27 mouse cellular contexts compared by ENCODE assay signal in the genomic region with DNA sequence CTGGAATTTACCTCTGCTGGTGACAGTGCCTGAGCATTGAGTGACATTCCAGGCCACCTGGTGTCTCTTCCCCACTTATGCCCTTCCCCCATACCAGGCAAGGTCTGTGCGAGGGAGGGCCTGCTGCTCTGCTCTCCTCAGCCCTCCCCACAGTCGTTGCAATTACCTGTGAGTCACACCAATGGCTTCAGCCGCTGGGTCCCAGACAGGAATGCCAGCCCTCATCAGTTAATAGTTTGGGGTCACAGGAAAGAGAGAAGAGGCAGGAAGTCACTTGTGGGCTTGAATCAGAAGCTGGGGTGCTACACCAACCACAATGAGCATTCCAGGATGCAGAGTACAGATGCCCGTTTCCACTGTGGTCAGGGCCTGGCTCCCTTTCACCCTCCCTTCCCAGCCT. TPM values are rescaled to one million over a fixed set of nuclear protein-coding genes. Genes with fewer than 3 reads are reported as not detected.
DNase-seq lines count a peak whose midpoint lies in the region; ATAC-seq and TF ChIP-seq lines count a peak whose summit lies in the region.
"Had no signal": no experiment of that assay in that cellular context is flagged by ENCODE, and none has a peak within 500 bp of the region (broad histone marks: within the 10 kb centered on the region; RNA-seq: fewer than 3 reads in every experiment).

No protein-coding gene starts in this region.

- no peaks in the 10 kb centered on the region for H3K36me3 ChIP-seq in lung, postnatal 0 days (ENCODE audit: insufficient read depth, low read length)
- no peaks in the 10 kb centered on the region for H3K36me3 ChIP-seq in E14TG2a.4 (ENCODE audit: insufficient read depth, low read length)
- H3K36me3 ChIP-seq: embryonic facial prominence, embryonic 15.5 days; hindbrain, embryonic 12.5 days; intestine, embryonic 15.5 days; kidney, embryonic 15.5 days; midbrain, embryonic 15.5 days had no signal

- TF ChIP-seq EP300 in lung, postnatal 0 days (IDR thresholded peaks at IDR 0.05): no peak

- TF ChIP-seq POLR2A in olfactory bulb, adult 2 months (IDR thresholded peaks at IDR 0.05; ENCODE audit: insufficient read depth, low read depth, low read length): no peak

- no peak overlapping the region for H3K9ac ChIP-seq in lung, postnatal 0 days (replicated peaks; ENCODE audit: low read depth)
- H3K9ac ChIP-seq: embryonic facial prominence, embryonic 15.5 days; forebrain, embryonic 13.5 days; hindbrain, embryonic 12.5 days; intestine, embryonic 15.5 days; kidney, embryonic 15.5 days; midbrain, embryonic 15.5 days had no signal

- 63% methylated on average over 4 of the region's 4 CpGs for WGBS in lung, postnatal 0 days
- 55% methylated on average over 4 of the region's 4 CpGs for WGBS in olfactory bulb, adult 2 months

- no peak for ATAC-seq in lung, postnatal 0 days
- ATAC-seq in common myeloid progenitor, adult 5-6 weeks (replicated peaks; ENCODE audit: low read depth, poor library complexity, severe bottlenecking): peak; percentile 98
- ATAC-seq: forebrain, embryonic 13.5 days; intestine, embryonic 15.5 days; midbrain, embryonic 15.5 days had no signal

- no peaks in the 10 kb centered on the region for H3K4me1 ChIP-seq in lung, postnatal 0 days (ENCODE audit: insufficient read depth, low read depth, low read length)
- H3K4me1 ChIP-seq in E14TG2a.4 (replicated peaks; ENCODE audit: low read depth, low read length): peaks cover 34% of the 10 kb centered on the region
- peaks cover 19% of the 10 kb centered on the region for H3K4me1 ChIP-seq in olfactory bulb, adult 2 months (ENCODE audit: control insufficient read depth, insufficient read depth, low read length)
- H3K4me1 ChIP-seq: embryonic facial prominence, embryonic 15.5 days; forebrain, embryonic 13.5 days; hindbrain, embryonic 12.5 days; intestine, embryonic 15.5 days; kidney, embryonic 15.5 days; midbrain, embryonic 15.5 days had no signal

- no peak for DNase-seq in lung, postnatal 0 days (ENCODE audit: low spot score)
- no peak for DNase-seq in lung, postnatal 14 days
- DNase-seq in left cerebral cortex, adult 11 months (ENCODE audit: low spot score): no peak
- DNase-seq in retina, postnatal 1 day: no peak
- DNase-seq: adrenal gland, postnatal 36 days; cerebellum, adult 8-10 months; layer of hippocampus, postnatal 36 days; left cerebral cortex, postnatal 4 days; lung, adult 2 months; right cerebral cortex, postnatal 14 days; thymus, postnatal 36 days had no signal

- H3K9me3 ChIP-seq in lung, postnatal 0 days (ENCODE audit: low read length): no peaks in the 10 kb centered on the region
- no peaks in the 10 kb centered on the region for H3K9me3 ChIP-seq in E14TG2a.4 (ENCODE audit: low read length)
- H3K9me3 ChIP-seq: embryonic facial prominence, embryonic 15.5 days; forebrain, embryonic 13.5 days; hindbrain, embryonic 12.5 days; intestine, embryonic 15.5 days; kidney, embryonic 15.5 days; midbrain, embryonic 15.5 days had no signal

- peak overlapping the region; percentile 55 for H3K27ac ChIP-seq in lung, postnatal 0 days (ENCODE audit: low read length)
- H3K27ac ChIP-seq in olfactory bulb, adult 2 months (ENCODE audit: insufficient read depth, low read depth, low read length): peak overlapping the region; percentile 77
- H3K27ac ChIP-seq: embryonic facial prominence, embryonic 15.5 days; forebrain, embryonic 13.5 days; hindbrain, embryonic 12.5 days; intestine, embryonic 15.5 days; kidney, embryonic 15.5 days; macrophage; midbrain, embryonic 15.5 days; stomach, postnatal 0 days had no signal

- no peak overlapping the region for H3K4me2 ChIP-seq in lung, postnatal 0 days (replicated peaks; ENCODE audit: low read depth, low read length)
- H3K4me2 ChIP-seq: embryonic facial prominence, embryonic 15.5 days; forebrain, embryonic 13.5 days; hindbrain, embryonic 12.5 days; intestine, embryonic 15.5 days; kidney, embryonic 15.5 days; midbrain, embryonic 15.5 days had no signal

- H3K4me3 ChIP-seq in lung, postnatal 0 days (ENCODE audit: low read depth, low read length): no peak overlapping the region
- peak overlapping the region; percentile 5; the same call in 1 of the 2 replicates for H3K4me3 ChIP-seq in E14TG2a.4 (replicated peaks; ENCODE audit: low read length)
- H3K4me3 ChIP-seq in olfactory bulb, adult 2 months (ENCODE audit: insufficient read depth, low read depth, low read length): no peak overlapping the region
- H3K4me3 ChIP-seq: embryonic facial prominence, embryonic 15.5 days; forebrain, embryonic 13.5 days; hindbrain, embryonic 12.5 days; intestine, embryonic 15.5 days; kidney, embryonic 15.5 days; midbrain, embryonic 15.5 days had no signal

- no peak for TF ChIP-seq CTCF in lung, postnatal 0 days (IDR thresholded peaks at IDR 0.05)
- no peak for TF ChIP-seq CTCF in E14TG2a.4 (conservative IDR thresholded peaks at IDR 0.05; ENCODE audit: low read length)
- TF ChIP-seq CTCF in olfactory bulb, adult 2 months (IDR thresholded peaks at IDR 0.05; ENCODE audit: insufficient read depth, low read depth, low read length): no peak

- H3K27me3 ChIP-seq in lung, postnatal 0 days (replicated peaks; ENCODE audit: insufficient read depth, low read length): no peaks in the 10 kb centered on the region
- no peaks in the 10 kb centered on the region for H3K27me3 ChIP-seq in E14TG2a.4 (ENCODE audit: insufficient read depth, low read length)
- H3K27me3 ChIP-seq: embryonic facial prominence, embryonic 15.5 days; forebrain, embryonic 13.5 days; hindbrain, embryonic 12.5 days; intestine, embryonic 15.5 days; kidney, embryonic 15.5 days; midbrain, embryonic 15.5 days had no signal

RNA-seq across cellular contexts. Expression of a gene that starts 41.6 kb away (rescaled TPM):
- 0.23 and 0.44 TPM in 2 replicates for polyA plus RNA-seq in lung, postnatal 0 days (2015; fragmentation: Nextera tagmentation; extraction: Ambion mirVana)
- total RNA-seq in common myeloid progenitor, adult 5-6 weeks (2017): not detected in 2 replicates
- polyA plus RNA-seq in olfactory bulb, adult 2 months (2012; ENCODE audit: insufficient read depth, insufficient read length, low replicate concordance, missing spikeins): not detected in 2 replicates
- total RNA-seq: adrenal gland, postnatal 36 days; heart, adult 18-20 months; left cerebral cortex, postnatal 4 days; liver, adult 2 months had no signal
- polyA plus RNA-seq: embryonic facial prominence, embryonic 15.5 days; forebrain, embryonic 13.5 days; heart, embryonic 16.5 days; hindbrain, embryonic 12.5 days; intestine, embryonic 15.5 days; kidney, embryonic 15.5 days; large intestine, adult 2 months; liver, adult 2 months; macrophage; midbrain, embryonic 15.5 days; neural tube, embryonic 11.5 days; stomach, postnatal 0 days had no signal
